Mouse (Mus musculus): ENCODE data around the gene Ddah1.

DNA sequence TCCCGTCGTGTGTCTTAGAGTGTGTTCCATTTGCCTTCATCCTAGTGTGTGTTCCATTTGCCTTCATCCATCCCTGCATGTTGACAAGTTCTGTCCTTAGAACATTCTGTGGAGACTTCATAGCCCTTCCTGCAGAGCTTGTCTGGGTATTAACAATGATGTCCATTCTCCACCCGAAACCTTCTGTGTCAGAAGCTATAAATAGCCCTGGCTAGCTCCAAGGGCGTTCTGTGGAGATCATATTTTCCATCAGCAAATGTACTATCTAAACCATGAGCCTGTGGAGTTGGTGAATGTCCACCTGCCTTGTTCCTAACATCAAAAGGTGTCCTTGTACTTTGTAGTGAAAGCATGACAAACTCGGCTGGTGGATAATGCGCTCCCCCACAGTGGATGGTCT, 96.8 kb downstream of the Ddah1 start:
- no peak for TF ChIP-seq CTCF (IDR thresholded peaks at IDR 0.05; ENCODE audit: extremely low read depth, insufficient read depth, low read length)
- no peak for TF ChIP-seq POLR2A (IDR thresholded peaks at IDR 0.05; ENCODE audit: extremely low read depth, insufficient read depth, low read length)
